Mouse (Mus musculus) ovary, postnatal 14 days (tissue): ENCODE results near the gene Igsf3.
"Not testable (repeated sequence)": the region's sequence is repeated elsewhere in the genome, so short reads cannot be mapped to it uniquely, and the experiment has no call there.

Experiments used
- DNase-seq: peaks from one replicate; pipeline ENCODE4 v3.0.0; 2022; ENCODE audit warnings: low spot score

The Igsf3 gene

GRCm38 (mm10) chr3:101405495-101405894, 28.6 kb downstream of the Igsf3 start:
- no peak for DNase-seq

DNA sequence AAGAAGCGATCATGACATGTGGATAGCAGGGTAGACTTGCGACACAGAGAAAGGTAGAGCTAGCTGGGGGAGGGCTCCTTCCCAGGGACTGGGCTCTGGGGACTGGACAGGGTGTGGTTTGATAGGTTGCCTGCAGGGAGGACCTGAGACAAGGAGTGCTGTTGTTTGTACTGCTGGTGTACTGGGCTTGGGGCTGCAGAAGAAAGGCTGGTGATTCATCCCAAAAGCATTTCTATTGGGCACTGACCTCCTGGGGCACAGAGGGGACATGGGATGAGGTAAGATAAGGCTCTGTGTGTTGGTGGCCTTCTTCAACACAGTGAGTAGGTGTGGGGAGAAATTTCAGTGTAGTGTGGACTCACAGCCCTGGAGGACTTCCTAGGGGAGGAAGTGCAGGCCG, 29.2 kb downstream of the Igsf3 start:
- no peak for DNase-seq

- DNase-seq, result no peak
These were observed 30.7 kb downstream of the Igsf3 start for GRCm38 (mm10) chr3:101407568-101407967.

GRCm38 (mm10) chr3:101408953-101409750, 32.3 kb downstream of the Igsf3 start:
- DNase-seq, result no peak

GRCm38 (mm10) chr3:101410202-101410601, 33.3 kb downstream of the Igsf3 start:
- no peak for DNase-seq

DNA sequence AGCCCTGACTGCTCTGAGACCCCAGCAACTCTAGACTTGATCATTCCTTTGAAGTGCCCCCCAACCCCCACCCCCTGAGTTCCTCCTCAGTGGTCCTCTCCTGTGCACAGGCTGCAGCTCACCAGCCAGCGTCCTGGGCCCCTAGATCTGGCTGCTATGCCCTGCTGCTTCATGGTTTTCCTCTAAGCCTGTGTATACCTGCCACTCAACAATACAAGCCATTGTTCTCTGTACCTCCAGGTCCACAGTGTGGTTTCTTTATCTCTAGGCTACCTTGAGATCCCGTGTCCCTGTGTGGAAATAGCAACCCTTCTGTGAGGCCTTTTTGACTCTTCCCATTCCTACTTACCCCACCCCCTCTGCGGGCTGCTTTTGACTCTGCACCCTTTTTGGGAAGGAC, 33.9 kb downstream of the Igsf3 start:
- no peak for DNase-seq

DNA sequence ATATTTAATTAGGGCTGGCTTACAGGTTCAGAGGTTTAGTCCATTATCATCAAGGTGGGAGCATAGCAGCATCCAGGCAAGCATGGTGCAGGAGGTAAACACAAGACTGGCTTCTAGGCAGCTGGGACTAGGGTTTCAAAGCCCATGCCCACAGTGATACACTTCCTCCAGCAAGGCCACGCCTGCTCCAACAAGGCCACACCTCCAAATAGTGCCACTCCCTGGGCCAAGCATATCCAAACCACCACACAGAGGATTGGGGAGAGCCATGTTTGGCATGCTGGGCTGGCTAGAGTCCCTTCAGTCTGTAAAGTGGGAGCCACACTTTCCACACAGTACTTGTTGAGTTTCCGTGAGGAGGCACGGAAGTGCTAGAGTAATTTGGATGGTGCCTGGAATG, 34.7 kb downstream of the Igsf3 start:
- no peak for DNase-seq

- no peak for DNase-seq
These were observed 35.2 kb downstream of the Igsf3 start for GRCm38 (mm10) chr3:101412115-101412514.

DNA sequence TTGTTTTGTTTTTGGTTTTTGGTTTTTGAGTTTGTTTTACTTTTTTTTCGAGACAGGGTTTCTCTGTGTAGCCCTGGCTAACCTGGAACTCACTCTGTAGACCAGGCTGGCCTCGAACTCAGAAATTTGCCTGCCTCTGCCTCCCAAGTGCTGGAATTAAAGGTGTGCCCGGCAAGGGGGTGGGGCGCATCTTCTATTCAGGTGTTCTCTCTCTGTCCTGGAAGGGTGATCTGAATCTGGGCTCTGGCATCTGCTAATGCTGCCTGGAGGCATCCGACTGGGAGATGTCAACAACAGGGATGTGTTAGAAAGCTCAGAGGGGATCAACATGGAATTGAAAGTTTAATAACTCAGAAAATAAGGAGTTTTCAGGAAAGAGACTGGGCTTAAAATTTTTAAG, 36.1 kb downstream of the Igsf3 start:
- DNase-seq, result not testable (repeated sequence)

DNA sequence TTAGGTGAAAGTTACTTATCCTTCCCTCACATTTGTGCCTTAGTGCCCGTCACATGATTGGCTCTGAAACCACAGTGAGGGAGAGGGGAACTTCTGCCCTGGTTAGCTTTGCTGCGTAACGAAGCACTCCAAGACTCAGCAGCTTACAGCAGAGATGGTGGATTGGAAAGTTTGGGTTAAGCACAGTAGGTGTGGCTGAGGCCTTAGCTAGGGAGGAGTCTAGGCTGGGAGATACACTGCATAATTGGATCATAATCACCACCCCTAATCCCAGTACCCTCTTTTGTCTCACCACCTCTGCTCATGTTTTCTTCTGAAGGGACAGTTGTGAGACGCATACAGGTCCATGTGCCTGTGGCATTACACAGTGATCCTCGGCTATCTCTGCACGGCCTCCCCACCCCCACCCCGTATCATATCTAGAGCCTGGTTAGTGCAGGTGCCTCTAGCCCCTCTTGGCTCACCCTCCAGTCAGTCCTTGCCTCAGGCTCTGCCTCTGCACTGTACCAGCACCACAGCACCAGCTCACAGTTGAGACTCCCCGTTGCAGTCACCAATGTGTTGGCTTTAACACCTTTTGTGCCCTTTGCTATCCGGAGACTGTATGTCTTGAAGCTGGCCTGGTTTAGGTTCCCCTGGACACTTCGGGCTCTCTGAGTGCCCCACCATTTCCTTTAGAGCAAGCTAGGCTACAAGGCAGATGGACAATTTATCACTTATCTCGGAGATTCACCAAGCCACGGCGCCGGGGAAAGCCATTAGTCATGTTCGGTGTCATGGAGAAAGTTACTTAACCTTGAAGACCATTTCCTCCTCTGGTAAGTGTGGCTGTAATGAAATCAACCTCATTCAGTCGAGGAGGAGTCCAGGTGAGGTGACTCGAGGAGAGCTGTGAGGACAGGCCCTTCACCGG, 42.1 kb downstream of the Igsf3 start:
- no peak for DNase-seq

- no peak for DNase-seq
These were observed 42.7 kb downstream of the Igsf3 start for GRCm38 (mm10) chr3:101419653-101419994.

GRCm38 (mm10) chr3:101423188-101423587, 46.3 kb downstream of the Igsf3 start:
- no peak for DNase-seq

DNA sequence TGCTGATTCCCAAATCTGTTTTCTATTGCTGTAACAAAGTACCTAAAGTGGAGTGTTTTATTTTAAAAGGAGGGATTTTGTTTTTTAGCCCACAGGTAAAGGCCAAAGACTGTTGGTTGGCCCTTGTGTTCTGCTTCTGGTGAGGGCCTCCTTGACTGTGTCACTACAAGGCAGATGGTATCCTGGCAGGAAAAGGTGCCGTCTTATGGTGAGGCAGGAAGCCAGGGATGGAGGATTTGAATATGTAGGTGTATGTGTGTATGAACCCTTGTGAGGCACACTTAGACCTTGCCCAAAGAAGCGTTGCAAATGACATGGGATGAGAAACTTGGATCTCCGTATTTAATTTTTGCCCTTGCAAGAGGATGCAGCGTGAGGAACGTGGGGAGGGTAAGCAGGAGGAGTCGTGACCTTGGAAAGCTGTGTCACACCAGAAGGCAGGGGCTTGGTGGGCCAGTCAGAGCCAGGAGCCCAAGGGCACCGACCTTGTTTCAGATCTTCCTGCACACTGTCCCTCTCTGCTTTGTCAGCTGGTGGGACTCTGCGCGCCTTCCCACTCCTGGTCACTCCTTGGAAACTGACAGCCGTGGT, 47.5 kb downstream of the Igsf3 start:
- DNase-seq, result no peak

DNA sequence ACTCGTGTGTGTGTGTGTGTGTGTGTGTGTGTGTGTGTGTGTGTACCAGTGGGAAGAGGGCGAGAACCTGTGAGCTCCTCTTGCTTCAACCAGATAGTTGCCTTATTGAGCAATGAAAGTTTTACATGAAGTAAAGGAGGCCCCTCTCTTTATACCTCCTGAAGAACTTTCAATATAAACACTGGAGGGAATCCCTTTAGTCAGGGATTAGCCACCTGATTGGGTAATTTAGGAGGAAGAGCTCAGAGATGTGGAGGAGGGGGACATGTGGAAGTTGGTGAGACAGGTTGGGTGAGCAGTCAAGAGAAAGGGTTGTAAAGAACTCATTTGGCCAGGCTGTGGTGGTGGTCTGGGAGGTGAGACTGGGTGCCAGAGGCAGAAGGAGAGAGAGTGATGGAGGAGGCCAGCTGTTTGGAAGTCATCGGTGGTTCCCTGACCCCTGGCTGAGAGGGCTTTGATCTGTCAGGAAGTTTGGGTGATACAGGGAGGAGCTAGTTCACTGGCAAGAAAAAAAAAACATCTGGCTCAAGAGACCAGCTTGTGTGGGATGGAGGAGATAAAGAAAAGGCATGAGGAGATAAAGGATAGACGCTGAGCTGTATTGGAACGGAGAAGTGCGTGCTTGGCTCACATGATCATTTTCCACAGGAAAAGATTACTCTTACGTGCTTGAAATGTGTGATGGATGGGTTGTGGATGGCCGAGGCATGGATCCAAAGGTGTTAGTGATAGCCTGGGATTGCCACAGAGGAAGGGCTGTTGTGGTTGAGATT, 53.3 kb downstream of the Igsf3 start:
- no peak for DNase-seq

DNA sequence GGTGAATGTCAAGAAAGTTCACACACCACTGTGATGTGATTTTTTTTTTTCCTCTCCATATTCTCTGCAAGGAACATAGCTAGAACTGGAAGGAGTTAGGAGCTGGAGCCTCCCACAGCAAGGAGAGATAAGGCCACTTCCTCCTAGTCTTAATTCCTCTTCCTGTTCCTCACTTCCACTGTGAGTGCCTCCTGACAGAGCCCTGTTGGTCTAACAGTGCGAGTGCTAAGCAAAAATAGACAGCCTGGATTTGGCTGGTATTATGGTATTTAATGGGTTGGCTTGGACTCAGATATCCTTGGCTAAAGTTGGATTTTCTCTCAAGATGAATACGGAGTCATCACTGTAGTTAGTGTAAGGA, 53.9 kb downstream of the Igsf3 start:
- no peak for DNase-seq

- no peak for DNase-seq
These were observed 58.8 kb downstream of the Igsf3 start for GRCm38 (mm10) chr3:101435672-101436071.

GRCm38 (mm10) chr3:101436469-101436868, 59.6 kb downstream of the Igsf3 start:
- DNase-seq, result no peak

GRCm38 (mm10) chr3:101437021-101437563, 60.2 kb downstream of the Igsf3 start:
- DNase-seq, result no peak

GRCm38 (mm10) chr3:101443265-101443881, 66.5 kb downstream of the Igsf3 start:
- no peak for DNase-seq

DNA sequence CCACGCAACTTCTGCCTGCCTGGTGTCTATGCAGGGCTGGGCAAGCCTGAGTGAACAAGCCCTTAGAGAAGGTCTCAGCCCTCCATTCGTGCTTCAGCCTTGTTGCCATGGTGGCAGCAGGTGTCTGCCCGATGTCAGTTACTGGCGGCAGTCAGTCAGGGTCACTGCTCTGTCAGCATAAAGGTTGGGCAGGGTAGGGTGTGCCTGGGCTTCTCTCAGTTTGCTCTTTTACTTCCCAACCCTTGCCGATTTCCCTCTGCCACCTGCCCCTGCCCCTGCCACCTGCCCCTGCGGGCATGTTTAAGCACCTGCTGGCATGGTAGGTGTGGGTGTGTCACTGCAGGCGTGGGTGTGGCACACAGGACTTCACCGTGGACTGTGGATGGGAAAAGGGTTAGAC, 67.6 kb downstream of the Igsf3 start:
- DNase-seq, result no peak

DNA sequence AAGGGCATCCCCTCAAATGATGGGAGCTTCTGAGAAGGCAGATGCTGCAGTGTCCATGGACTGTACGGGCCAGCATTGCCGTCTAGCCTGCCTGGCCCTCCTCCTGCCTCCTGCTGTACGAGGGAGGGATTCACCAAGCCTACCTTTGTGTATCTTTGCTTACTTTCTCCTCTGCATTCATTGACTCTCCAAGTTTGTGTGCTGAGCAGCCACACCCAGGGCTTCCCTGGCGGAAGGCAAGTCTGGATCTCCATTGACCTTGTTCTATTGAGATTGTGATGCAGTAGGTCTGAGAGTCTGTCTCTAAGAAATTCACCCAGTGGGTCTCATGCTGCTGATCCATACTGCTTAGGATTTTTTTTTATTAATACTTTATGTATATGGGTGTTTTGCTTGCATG, 70.4 kb downstream of the Igsf3 start:
- no peak for DNase-seq
